Mouse (Mus musculus): Measurements from ENCODE around the gene Stx4a. TPM values are rescaled to one million over a fixed set of nuclear protein-coding genes. Genes with fewer than 3 reads are reported as not detected.

Gene Stx4a
- polyA plus RNA-seq, 1 experiment from 2014 or later: 10.6 TPM

DNA sequence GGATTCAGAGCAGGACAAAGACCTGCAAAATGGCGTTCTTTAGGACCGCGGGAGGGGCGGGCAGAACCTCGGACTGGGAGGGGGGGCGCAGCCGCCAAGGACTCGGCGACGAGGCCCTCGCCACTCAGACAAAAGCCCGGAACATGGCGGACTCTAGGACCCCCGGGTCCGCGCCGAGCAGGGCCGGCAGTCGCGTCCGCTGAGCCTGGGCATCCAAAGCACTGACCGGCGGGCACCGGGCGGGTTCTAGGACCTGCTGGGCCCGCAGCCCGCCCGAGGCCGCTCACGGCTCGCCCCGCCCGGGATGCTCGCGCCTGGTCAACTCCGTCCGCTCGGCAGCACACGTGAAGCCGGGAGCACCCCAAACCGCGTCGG lies 51.5 kb downstream of the Stx4a start:
- H3K4me1 ChIP-seq (replicated peaks; ENCODE audit: control insufficient read depth, insufficient read depth, low read length): peaks cover 28% of the 10 kb centered on the region
- H3K9ac ChIP-seq: peak overlapping the region; percentile 78
- ATAC-seq (ENCODE audit: low FRiP score) (peak; percentile 94), DNase-seq (ENCODE audit: low spot score) (peak; percentile 94)
- 0% methylated on average over 37 of the region's 43 CpGs for WGBS
- H3K27me3 ChIP-seq (ENCODE audit: control insufficient read depth, insufficient read depth, low read length): no peaks in the 10 kb centered on the region
- H3K4me3 ChIP-seq (replicated peaks; ENCODE audit: low read length): peak overlapping the region; percentile 89
- H3K9me3 ChIP-seq (ENCODE audit: control insufficient read depth, low read length): no peaks in the 10 kb centered on the region
- H3K27ac ChIP-seq: peak overlapping the region; percentile 98
- H3K36me3 ChIP-seq (replicated peaks; ENCODE audit: control insufficient read depth, insufficient read depth): peaks cover 51% of the 10 kb centered on the region
- peak overlapping the region; percentile 94 for H3K4me2 ChIP-seq (replicated peaks)

DNA sequence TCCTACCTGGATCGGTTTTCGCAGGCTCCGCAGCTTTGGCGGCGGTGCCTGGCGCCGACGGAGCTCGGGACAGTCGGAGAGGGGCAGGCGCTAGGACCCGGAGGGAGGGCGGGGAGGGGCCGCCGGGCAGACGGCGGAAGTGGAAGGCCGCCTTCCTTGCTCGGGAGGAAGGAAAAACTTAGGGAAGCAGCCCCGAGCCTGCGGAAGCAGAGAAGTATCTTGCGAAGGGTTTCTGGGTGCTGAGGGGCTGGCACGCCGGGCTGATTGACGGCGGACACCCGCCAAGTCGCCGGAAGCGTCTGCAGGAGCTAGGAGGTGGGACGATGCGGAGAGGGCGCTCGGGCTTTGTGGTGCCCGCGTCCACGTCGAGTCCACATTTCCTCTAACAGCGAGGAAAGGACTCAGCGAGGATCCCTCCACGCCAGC lies 52.0 kb downstream of the Stx4a start, which contains the start of gene Zfp646:
Gene Zfp646, plus strand, starts transcription at position 181 of the 426 bp plus-strand sequence.
- WGBS: 0% methylated on average over 41 of the region's 41 CpGs
- H3K4me2 ChIP-seq (replicated peaks): peak within 1 kb of the TSS; percentile 94
- peaks cover 51% of the 10 kb centered on the region for H3K36me3 ChIP-seq (replicated peaks; ENCODE audit: control insufficient read depth, insufficient read depth)
- H3K4me1 ChIP-seq (replicated peaks; ENCODE audit: control insufficient read depth, insufficient read depth, low read length): peaks cover 28% of the 10 kb centered on the region
- DNase-seq (ENCODE audit: low spot score) (peak; percentile 84), ATAC-seq (ENCODE audit: low FRiP score) (peak; percentile 88)
- H3K4me3 ChIP-seq (replicated peaks; ENCODE audit: low read length): peak within 1 kb of the TSS; percentile 89
- no peaks in the 10 kb centered on the region for H3K9me3 ChIP-seq (ENCODE audit: control insufficient read depth, low read length)
- H3K27ac ChIP-seq: peak within 1 kb of the TSS; percentile 98
- no peaks in the 10 kb centered on the region for H3K27me3 ChIP-seq (ENCODE audit: control insufficient read depth, insufficient read depth, low read length)
- H3K9ac ChIP-seq: peak within 1 kb of the TSS; percentile 78

DNA sequence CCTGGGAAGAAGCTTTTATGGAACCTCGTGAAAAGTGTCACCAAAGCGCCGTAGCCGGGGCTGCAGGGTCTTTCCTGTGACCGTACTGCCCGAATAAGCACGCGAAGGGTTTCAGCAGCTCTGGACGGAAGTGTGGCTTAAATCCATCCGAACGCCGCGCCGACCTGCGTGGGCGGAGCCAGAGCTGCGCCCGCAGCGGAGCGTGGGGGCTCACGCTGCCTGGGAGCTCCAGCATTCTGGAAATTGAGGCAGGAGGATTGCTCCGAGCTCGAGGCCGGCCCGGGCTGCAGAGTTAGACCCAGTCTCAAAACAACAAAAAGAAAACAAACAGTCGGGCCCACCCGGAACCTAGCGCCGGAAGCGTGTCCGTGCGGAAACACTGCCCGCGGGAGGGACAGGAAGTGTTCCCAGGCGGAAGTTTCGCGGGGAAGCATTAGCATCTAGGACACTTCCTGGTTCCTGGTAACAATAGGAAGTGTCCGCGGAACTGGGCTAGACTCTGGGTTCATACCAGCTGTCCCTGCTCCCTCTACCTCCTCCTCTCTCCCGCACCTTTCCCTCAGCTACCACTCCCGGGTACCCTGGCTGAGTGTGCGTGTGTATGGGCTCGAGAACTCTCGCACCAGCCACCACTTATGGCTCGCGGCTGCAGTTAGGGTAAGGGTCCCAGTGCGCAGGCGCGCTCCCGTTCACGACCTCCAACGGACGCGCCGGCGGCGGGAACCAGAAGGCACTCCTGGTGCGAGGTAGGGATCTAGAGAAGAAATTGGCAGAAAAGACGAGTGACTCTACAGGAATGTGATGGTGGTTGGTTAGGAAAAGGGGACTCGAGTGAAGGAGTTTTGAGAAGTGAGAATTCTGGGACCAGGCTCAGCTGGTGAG lies 52.6 kb downstream of the Stx4a start, which contains the start of gene Zfp668:
Gene Zfp668, minus strand, starts transcription at position 362 of the 882 bp plus-strand sequence.
- H3K4me1 ChIP-seq (replicated peaks; ENCODE audit: control insufficient read depth, insufficient read depth, low read length): peaks cover 28% of the 10 kb centered on the region
- no peaks in the 10 kb centered on the region for H3K27me3 ChIP-seq (ENCODE audit: control insufficient read depth, insufficient read depth, low read length)
- under 1% methylated on average over 60 of the region's 60 CpGs for WGBS
- peaks cover 51% of the 10 kb centered on the region for H3K36me3 ChIP-seq (replicated peaks; ENCODE audit: control insufficient read depth, insufficient read depth)
- peak within 1 kb of the TSS; percentile 94 for H3K4me2 ChIP-seq (replicated peaks)
- ATAC-seq (ENCODE audit: low FRiP score): peak; percentile 61
- H3K4me3 ChIP-seq (replicated peaks; ENCODE audit: low read length): peak within 1 kb of the TSS; percentile 89
- peak; percentile 94 for DNase-seq (ENCODE audit: low spot score)
- H3K27ac ChIP-seq: peak within 1 kb of the TSS; percentile 98
- H3K9me3 ChIP-seq (ENCODE audit: control insufficient read depth, low read length): no peaks in the 10 kb centered on the region
- H3K9ac ChIP-seq: peak within 1 kb of the TSS; percentile 78

DNA sequence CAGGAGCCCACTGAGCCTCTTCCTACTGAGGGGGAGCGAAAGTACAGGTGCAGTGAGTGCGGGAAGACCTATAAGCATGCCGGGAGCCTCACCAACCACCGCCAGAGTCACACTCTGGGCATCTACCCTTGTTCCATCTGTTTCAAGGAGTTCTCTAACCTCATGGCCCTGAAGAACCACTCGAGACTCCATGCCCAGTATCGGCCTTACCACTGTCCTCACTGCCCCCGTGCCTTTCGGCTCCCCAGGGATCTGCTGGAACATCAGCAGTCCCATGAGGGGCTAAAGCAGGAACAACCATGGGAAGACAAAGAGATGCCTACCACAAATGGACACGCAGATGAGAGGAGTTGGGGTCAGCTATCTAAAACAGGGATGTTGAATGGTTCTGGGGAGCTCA lies 55.2 kb downstream of the Stx4a start:
- H3K4me2 ChIP-seq (replicated peaks): no peak overlapping the region
- H3K36me3 ChIP-seq (replicated peaks; ENCODE audit: control insufficient read depth, insufficient read depth): peaks cover 66% of the 10 kb centered on the region
- no peaks in the 10 kb centered on the region for H3K27me3 ChIP-seq (ENCODE audit: control insufficient read depth, insufficient read depth, low read length)
- H3K4me1 ChIP-seq (replicated peaks; ENCODE audit: control insufficient read depth, insufficient read depth, low read length): peaks cover 18% of the 10 kb centered on the region
- ATAC-seq (ENCODE audit: low FRiP score) (no peak), DNase-seq (ENCODE audit: low spot score) (no peak)
- H3K9ac ChIP-seq: no peak overlapping the region
- no peak overlapping the region for H3K27ac ChIP-seq
- H3K4me3 ChIP-seq (replicated peaks; ENCODE audit: low read length): no peak overlapping the region
- 98% methylated on average over 9 of the region's 9 CpGs for WGBS
- H3K9me3 ChIP-seq (ENCODE audit: control insufficient read depth, low read length): no peaks in the 10 kb centered on the region

DNA sequence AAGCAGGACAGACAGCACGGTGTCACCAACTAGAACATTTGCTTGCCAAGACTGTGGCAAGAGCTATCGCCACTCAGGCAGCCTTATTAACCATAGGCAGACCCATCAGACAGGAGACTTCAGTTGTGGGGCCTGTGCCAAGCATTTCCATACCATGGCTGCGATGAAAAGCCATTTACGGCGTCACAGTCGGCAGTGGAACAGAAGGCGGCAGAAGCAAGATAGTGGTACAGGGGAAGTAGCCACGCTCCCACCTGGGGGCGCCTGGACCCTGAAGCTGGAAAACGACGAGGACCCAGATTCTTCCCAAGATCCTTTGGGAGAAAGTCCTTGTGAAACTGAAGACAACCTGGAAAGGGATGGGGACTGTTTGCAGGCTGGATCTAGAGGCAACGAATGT lies 56.3 kb downstream of the Stx4a start:
- no peak overlapping the region for H3K27ac ChIP-seq
- no peak overlapping the region for H3K9ac ChIP-seq
- DNase-seq (ENCODE audit: low spot score): no peak
- no peaks in the 10 kb centered on the region for H3K9me3 ChIP-seq (ENCODE audit: control insufficient read depth, low read length)
- ATAC-seq (ENCODE audit: low FRiP score): no peak
- H3K36me3 ChIP-seq (replicated peaks; ENCODE audit: control insufficient read depth, insufficient read depth): peaks cover 78% of the 10 kb centered on the region
- H3K4me1 ChIP-seq (replicated peaks; ENCODE audit: control insufficient read depth, insufficient read depth, low read length): peaks cover 14% of the 10 kb centered on the region
- no peaks in the 10 kb centered on the region for H3K27me3 ChIP-seq (ENCODE audit: control insufficient read depth, insufficient read depth, low read length)
- H3K4me3 ChIP-seq (replicated peaks; ENCODE audit: low read length): no peak overlapping the region
- no peak overlapping the region for H3K4me2 ChIP-seq (replicated peaks)
- WGBS: 87% methylated on average over 12 of the region's 12 CpGs

DNA sequence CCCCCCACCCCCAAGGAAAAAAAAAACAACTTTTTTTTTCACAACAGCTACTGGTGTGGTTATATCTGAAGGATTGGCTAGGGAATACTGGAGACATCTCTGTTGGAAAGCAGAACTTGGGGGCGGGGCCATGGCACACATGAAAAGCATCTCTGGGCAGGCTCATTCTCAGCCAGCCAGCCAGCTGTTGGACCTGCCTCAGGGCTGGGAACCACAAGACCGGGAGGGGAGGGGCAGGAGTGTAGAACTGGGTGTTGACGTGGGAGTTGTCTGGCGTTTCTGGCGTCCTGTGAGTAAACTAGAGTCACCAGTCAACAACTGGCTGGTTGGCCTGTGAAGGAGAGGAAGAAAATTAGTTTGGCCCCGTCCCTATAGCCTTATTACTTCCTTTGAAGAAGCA lies 61.9 kb downstream of the Stx4a start:
- no peak overlapping the region for H3K9ac ChIP-seq
- DNase-seq (ENCODE audit: low spot score) (no peak), ATAC-seq (ENCODE audit: low FRiP score) (no peak)
- no peak overlapping the region for H3K27ac ChIP-seq
- no peak overlapping the region for H3K4me3 ChIP-seq (replicated peaks; ENCODE audit: low read length)
- WGBS: 79% methylated on average over 6 of the region's 6 CpGs
- peaks cover 6% of the 10 kb centered on the region; the same call in 1 of the 2 replicates for H3K4me1 ChIP-seq (replicated peaks; ENCODE audit: control insufficient read depth, insufficient read depth, low read length)
- no peaks in the 10 kb centered on the region for H3K27me3 ChIP-seq (ENCODE audit: control insufficient read depth, insufficient read depth, low read length)
- H3K9me3 ChIP-seq (ENCODE audit: control insufficient read depth, low read length): no peaks in the 10 kb centered on the region
- peaks cover 93% of the 10 kb centered on the region for H3K36me3 ChIP-seq (replicated peaks; ENCODE audit: control insufficient read depth, insufficient read depth)
- no peak overlapping the region for H3K4me2 ChIP-seq (replicated peaks)

DNA sequence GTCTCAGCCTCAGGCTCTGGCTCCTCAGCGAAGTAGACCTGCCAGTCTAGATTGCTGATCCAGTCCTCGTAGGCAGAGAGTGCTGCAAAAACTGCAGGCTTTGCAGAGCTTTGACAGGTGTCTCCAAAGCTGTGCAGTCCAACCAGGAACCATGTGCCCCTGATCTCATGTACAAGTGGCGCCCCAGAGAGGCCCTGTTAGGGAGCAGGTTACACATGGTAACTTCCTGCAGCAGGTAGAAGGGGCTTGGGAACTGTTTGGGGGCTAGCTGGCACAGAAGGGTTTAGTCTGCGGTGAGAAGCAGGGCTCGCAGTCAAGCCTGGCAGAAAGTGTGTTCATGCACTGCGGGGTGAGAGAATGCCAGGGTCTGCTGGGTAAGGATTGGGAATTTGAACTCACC lies 62.5 kb downstream of the Stx4a start:
- Histone ChIP-seq H3K9me3 (ENCODE audit: control insufficient read depth, low read length) (no peaks in the 10 kb centered on the region), H3K27me3 (ENCODE audit: control insufficient read depth, insufficient read depth, low read length) (no peaks in the 10 kb centered on the region), H3K4me1 (replicated peaks; ENCODE audit: control insufficient read depth, insufficient read depth, low read length) (peaks cover 6% of the 10 kb centered on the region; the same call in 1 of the 2 replicates), H3K27ac (no peak overlapping the region), H3K4me2 (replicated peaks) (no peak overlapping the region), H3K9ac (no peak overlapping the region), H3K36me3 (replicated peaks; ENCODE audit: control insufficient read depth, insufficient read depth) (peaks cover 92% of the 10 kb centered on the region), H3K4me3 (replicated peaks; ENCODE audit: low read length) (no peak overlapping the region)
- WGBS: 94% methylated on average over 6 of the region's 6 CpGs
- DNase-seq (ENCODE audit: low spot score) (no peak), ATAC-seq (ENCODE audit: low FRiP score) (no peak)

DNA sequence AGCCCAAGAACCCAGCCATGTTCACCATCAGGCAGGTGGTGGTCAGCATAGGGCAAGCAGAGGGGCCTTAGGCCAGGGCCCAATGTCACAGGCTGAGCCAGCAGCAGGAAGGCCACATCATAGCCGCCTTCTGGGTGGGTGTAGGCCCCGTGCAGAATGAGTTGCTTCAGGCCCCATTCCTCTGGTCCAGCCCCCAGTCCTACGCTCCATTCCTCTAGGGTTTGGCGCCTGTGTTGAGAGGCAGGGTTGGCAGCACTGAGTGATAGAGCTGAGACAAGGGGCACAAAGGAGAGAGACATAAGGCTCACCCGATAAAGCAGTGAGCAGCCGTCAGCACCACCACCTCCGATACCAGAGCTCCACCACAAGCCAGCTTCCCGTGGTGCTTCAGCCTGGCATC lies 63.1 kb downstream of the Stx4a start:
- 83% methylated on average over 8 of the region's 8 CpGs for WGBS
- H3K27me3 ChIP-seq (ENCODE audit: control insufficient read depth, insufficient read depth, low read length): no peaks in the 10 kb centered on the region
- no peaks in the 10 kb centered on the region for H3K9me3 ChIP-seq (ENCODE audit: control insufficient read depth, low read length)
- peaks cover 6% of the 10 kb centered on the region; the same call in 1 of the 2 replicates for H3K4me1 ChIP-seq (replicated peaks; ENCODE audit: control insufficient read depth, insufficient read depth, low read length)
- no peak for DNase-seq (ENCODE audit: low spot score)
- H3K9ac ChIP-seq: no peak overlapping the region
- H3K27ac ChIP-seq: no peak overlapping the region
- no peak overlapping the region for H3K4me3 ChIP-seq (replicated peaks; ENCODE audit: low read length)
- no peak overlapping the region for H3K4me2 ChIP-seq (replicated peaks)
- no peak for ATAC-seq (ENCODE audit: low FRiP score)
- H3K36me3 ChIP-seq (replicated peaks; ENCODE audit: control insufficient read depth, insufficient read depth): peaks cover 86% of the 10 kb centered on the region

DNA sequence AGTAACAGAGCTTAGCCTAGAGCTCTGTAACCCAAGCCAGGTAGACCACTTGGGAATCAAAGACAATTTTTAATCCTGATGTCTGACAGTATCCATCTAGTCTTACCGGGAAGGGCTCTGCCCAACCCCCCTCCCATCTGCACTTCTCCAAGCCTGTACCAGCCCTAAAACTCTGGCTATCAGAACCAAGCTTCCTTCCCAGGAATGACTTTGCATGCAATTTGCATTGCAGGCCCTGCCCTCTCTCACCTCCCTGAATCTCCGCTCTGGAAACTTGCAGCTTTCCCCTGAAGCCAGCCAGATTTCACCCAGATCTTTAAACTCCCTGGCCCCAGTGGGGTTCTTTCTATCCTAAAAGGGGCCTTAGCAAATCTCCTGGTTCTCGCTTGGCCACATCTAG lies 63.7 kb downstream of the Stx4a start:
- ATAC-seq (ENCODE audit: low FRiP score) (no peak), DNase-seq (ENCODE audit: low spot score) (no peak)
- 82% methylated on average over 3 of the region's 3 CpGs for WGBS
- Histone ChIP-seq H3K4me1 (replicated peaks; ENCODE audit: control insufficient read depth, insufficient read depth, low read length) (peaks cover 6% of the 10 kb centered on the region; the same call in 1 of the 2 replicates), H3K4me2 (replicated peaks) (no peak overlapping the region), H3K4me3 (replicated peaks; ENCODE audit: low read length) (no peak overlapping the region), H3K27me3 (ENCODE audit: control insufficient read depth, insufficient read depth, low read length) (no peaks in the 10 kb centered on the region), H3K9me3 (ENCODE audit: control insufficient read depth, low read length) (no peaks in the 10 kb centered on the region), H3K36me3 (replicated peaks; ENCODE audit: control insufficient read depth, insufficient read depth) (peaks cover 86% of the 10 kb centered on the region), H3K27ac (no peak overlapping the region), H3K9ac (no peak overlapping the region)
